Mouse (Mus musculus): ENCODE data around the gene Slc16a11. TPM values are rescaled to one million over a fixed set of nuclear protein-coding genes. Genes with fewer than 3 reads are reported as not detected.

Gene Slc16a11
- polyA plus RNA-seq, 1 experiment from 2014 or later: 1.2 TPM

DNA sequence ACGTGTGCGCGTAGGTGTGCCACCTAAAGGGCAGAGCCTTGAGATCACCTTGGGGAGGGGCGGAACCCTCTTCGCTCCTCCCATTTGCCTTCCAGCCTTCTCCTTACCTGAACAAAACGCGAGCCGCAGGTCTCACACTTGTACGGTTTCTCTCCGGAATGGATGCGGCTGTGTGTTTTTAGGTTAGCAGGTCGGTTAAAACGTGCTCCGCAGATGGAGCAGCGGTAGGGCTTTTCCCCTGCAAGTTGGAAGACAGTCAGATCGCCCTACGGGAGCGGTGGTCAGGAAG lies 14.0 kb downstream of the Slc16a11 start:
- no peak overlapping the region for H3K9ac ChIP-seq (ENCODE audit: low read length)
- H3K27ac ChIP-seq (ENCODE audit: low read depth): no peak overlapping the region
- 0 out of 2 replicates have a peak, but pooled peaks cover 13% of the 10 kb centered on the region for H3K4me1 ChIP-seq (replicated peaks; ENCODE audit: control insufficient read depth, insufficient read depth, low read length)
- 6% methylated on average over 18 of the region's 18 CpGs for WGBS
- no peaks in the 10 kb centered on the region for H3K36me3 ChIP-seq (ENCODE audit: control insufficient read depth, insufficient read depth, low read length)
- ATAC-seq (replicated peaks; ENCODE audit: low FRiP score, low TSS enrichment, low read depth): peak; percentile 49
- peak overlapping the region; percentile 50 for H3K4me2 ChIP-seq (ENCODE audit: low read length)
- H3K4me3 ChIP-seq (ENCODE audit: low read depth, low read length): peak overlapping the region; percentile 26
- peak; percentile 74 for DNase-seq (ENCODE audit: low spot score)
- peaks cover 57% of the 10 kb centered on the region for H3K27me3 ChIP-seq (replicated peaks; ENCODE audit: control insufficient read depth, insufficient read depth, low read length)
- no peaks in the 10 kb centered on the region for H3K9me3 ChIP-seq (ENCODE audit: control insufficient read depth, low read length)

DNA sequence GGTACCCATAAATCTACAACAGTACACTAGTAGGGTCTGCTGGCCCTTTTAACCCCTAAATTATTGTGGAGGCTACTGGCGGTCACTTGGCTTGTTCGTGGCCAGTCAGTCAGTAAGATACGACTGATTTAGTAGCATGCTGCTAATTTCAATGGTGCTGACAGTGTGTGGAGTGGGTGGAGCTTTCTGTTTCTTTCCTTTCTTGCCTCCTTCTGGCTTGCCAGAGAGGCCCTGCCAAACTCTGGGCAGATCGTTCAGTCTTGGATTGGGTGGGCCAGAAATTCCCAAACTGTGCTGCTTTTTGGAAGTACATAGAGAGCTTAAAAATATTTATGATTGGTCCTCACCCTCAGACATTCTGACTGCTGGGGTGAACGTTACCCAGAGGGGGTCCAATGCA lies 14.6 kb downstream of the Slc16a11 start:
- Histone ChIP-seq H3K9me3 (ENCODE audit: control insufficient read depth, low read length) (no peaks in the 10 kb centered on the region), H3K4me3 (ENCODE audit: low read depth, low read length) (peak overlapping the region; percentile 26), H3K36me3 (ENCODE audit: control insufficient read depth, insufficient read depth, low read length) (no peaks in the 10 kb centered on the region), H3K27ac (ENCODE audit: low read depth) (no peak overlapping the region), H3K9ac (ENCODE audit: low read length) (no peak overlapping the region), H3K27me3 (replicated peaks; ENCODE audit: control insufficient read depth, insufficient read depth, low read length) (peaks cover 57% of the 10 kb centered on the region), H3K4me1 (replicated peaks; ENCODE audit: control insufficient read depth, insufficient read depth, low read length) (0 out of 2 replicates have a peak, but pooled peaks cover 13% of the 10 kb centered on the region), H3K4me2 (ENCODE audit: low read length) (peak overlapping the region; percentile 50)
- ATAC-seq (replicated peaks; ENCODE audit: low FRiP score, low TSS enrichment, low read depth) (no peak), DNase-seq (ENCODE audit: low spot score) (no peak)
- 35% methylated on average over 5 of the region's 5 CpGs for WGBS

DNA sequence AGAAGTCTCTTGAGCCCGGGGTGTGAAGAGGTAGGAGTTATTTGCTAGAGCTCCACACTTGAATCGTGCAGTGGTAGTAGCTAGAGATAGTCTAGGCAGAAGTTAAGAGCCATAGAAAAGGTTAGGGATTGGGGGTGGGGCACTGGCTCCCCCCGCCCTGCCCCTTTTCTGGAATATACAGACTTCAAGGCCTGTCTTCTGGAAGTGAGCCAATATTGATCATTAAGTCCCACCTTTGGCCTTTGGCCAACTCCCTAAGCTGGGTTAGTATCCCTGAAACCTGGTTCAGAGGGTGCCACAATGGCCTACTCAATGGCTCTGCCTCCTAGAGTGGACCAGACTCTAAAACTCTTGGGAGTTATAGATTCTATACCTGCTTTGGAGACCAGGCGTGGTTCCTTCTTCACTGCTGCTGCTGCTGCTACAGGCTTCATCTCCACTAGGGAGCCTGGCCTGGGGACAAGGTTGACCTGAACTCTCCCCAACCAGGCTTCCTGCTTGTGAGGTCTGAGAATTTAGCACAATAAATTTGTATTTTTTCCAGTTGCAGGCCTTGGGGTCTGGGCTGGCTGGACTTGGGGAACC lies 15.2 kb downstream of the Slc16a11 start:
- Histone ChIP-seq H3K4me1 (replicated peaks; ENCODE audit: control insufficient read depth, insufficient read depth, low read length) (0 out of 2 replicates have a peak, but pooled peaks cover 18% of the 10 kb centered on the region), H3K27ac (ENCODE audit: low read depth) (no peak overlapping the region), H3K4me2 (ENCODE audit: low read length) (peak overlapping the region; percentile 50), H3K4me3 (ENCODE audit: low read depth, low read length) (peak overlapping the region; percentile 26; the same call in 1 of the 2 replicates), H3K36me3 (ENCODE audit: control insufficient read depth, insufficient read depth, low read length) (no peaks in the 10 kb centered on the region), H3K27me3 (replicated peaks; ENCODE audit: control insufficient read depth, insufficient read depth, low read length) (peaks cover 57% of the 10 kb centered on the region), H3K9ac (ENCODE audit: low read length) (no peak overlapping the region), H3K9me3 (ENCODE audit: control insufficient read depth, low read length) (no peaks in the 10 kb centered on the region)
- no peak for ATAC-seq (replicated peaks; ENCODE audit: low FRiP score, low TSS enrichment, low read depth)
- 82% methylated on average over 4 of the region's 4 CpGs for WGBS
- DNase-seq (ENCODE audit: low spot score): no peak

DNA sequence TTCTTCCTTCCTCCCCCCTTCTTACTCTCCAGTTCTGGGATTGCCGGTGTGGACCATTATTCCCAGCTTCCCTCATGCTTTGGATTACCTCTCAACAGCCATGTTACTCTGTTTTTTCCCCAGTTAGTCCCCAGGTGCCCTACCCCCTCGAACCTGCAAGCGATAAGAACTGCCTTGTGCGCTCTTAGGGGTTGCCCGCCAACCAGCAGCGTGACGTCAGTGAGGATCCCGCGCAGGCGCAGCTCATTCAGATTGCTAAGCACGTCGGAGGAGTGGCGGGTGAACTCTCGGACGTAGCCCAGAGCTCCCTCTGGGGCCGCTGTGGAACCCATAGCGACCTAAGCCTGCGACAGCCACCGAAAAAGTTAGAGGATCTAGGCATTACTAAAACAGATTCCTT lies 16.3 kb downstream of the Slc16a11 start:
- Histone ChIP-seq H3K9me3 (ENCODE audit: control insufficient read depth, low read length) (no peaks in the 10 kb centered on the region), H3K27ac (ENCODE audit: low read depth) (no peak overlapping the region), H3K27me3 (replicated peaks; ENCODE audit: control insufficient read depth, insufficient read depth, low read length) (peaks cover 57% of the 10 kb centered on the region), H3K9ac (ENCODE audit: low read length) (peak overlapping the region; percentile 41), H3K4me3 (ENCODE audit: low read depth, low read length) (peak overlapping the region; percentile 25), H3K36me3 (ENCODE audit: control insufficient read depth, insufficient read depth, low read length) (no peaks in the 10 kb centered on the region), H3K4me1 (replicated peaks; ENCODE audit: control insufficient read depth, insufficient read depth, low read length) (0 out of 2 replicates have a peak, but pooled peaks cover 21% of the 10 kb centered on the region), H3K4me2 (ENCODE audit: low read length) (peak overlapping the region; percentile 50)
- peak; percentile 88 for DNase-seq (ENCODE audit: low spot score)
- WGBS: under 1% methylated on average over 19 of the region's 19 CpGs
- ATAC-seq (replicated peaks; ENCODE audit: low FRiP score, low TSS enrichment, low read depth): peak; percentile 41; the same call in 1 of the 2 replicates

DNA sequence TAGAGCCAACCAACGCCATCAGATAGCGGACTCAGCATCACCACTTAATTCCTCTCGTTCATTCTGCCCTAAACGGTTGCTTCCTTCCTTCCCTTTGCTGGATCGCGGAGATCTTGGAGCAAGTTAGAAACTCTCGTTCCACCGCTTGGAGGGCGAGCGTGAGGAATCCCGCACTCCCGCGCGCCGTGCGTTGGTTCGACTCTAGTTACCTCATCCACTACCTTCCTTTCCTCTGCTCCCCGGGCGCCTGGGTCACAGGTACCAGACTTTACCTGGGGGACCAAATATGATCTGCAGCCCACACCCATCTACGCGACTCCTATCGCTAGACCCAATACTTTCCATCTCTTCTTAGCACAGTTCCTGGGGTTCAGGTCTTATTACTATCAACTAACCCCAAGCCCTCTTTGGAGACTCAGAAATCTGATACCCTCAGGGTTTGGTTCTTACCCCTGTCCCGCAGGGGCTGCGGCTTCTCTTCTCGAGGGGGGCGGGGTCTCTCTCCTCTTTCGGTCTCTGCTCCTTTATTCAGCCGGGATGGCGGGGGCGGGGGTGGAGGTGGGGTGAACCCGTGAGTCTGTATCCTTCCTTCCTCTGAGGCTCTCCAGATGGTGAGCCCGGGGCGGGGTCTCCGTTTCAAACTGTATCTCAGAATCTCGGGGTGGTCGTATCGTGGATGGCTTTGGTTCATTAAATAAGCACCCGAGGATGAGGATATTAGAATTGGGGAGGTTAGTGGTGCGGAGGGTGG lies 16.9 kb downstream of the Slc16a11 start, which contains the start of gene Bcl6b:
Bcl6b (minus strand) TSS at position 539 of the 751 bp plus-strand sequence.
- Histone ChIP-seq H3K4me1 (replicated peaks; ENCODE audit: control insufficient read depth, insufficient read depth, low read length) (0 out of 2 replicates have a peak, but pooled peaks cover 21% of the 10 kb centered on the region), H3K9me3 (ENCODE audit: control insufficient read depth, low read length) (no peaks in the 10 kb centered on the region), H3K36me3 (ENCODE audit: control insufficient read depth, insufficient read depth, low read length) (0 out of 2 replicates have a peak, but pooled peaks cover 1% of the 10 kb centered on the region), H3K9ac (ENCODE audit: low read length) (peak within 1 kb of the TSS; percentile 41), H3K27ac (ENCODE audit: low read depth) (peak within 1 kb of the TSS; percentile 62), H3K4me2 (ENCODE audit: low read length) (peak within 1 kb of the TSS; percentile 50), H3K4me3 (ENCODE audit: low read depth, low read length) (peak within 1 kb of the TSS; percentile 25), H3K27me3 (replicated peaks; ENCODE audit: control insufficient read depth, insufficient read depth, low read length) (peaks cover 57% of the 10 kb centered on the region)
- no peak for ATAC-seq (replicated peaks; ENCODE audit: low FRiP score, low TSS enrichment, low read depth)
- 3% methylated on average over 39 of the region's 39 CpGs for WGBS
- DNase-seq (ENCODE audit: low spot score): no peak

DNA sequence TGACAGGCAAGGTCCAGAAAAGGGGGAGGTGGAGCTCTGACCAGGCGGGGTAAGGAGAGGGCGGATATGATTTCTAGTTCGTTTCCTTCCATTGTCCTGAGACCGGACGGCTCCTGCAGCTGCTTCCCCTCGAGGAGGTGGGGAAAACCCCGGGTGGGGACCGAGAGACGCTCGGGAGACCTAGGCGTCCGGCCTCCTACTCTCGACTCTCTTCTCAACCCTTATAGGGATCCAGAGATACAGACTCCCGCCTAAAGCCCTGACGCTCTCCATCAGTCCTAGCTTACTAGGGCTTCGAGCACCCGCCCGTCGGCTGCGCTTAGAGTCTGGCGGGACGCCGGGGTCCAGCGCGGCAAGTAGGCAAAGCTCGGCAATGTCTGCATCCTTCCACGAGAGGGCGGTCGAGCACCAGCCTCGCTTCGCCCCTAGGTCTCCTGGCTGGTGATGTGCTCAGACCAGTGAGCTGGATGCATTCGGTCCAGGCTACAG lies 17.7 kb downstream of the Slc16a11 start:
- peak overlapping the region; percentile 62; the same call in 1 of the 2 replicates for H3K27ac ChIP-seq (ENCODE audit: low read depth)
- peak; percentile 92 for DNase-seq (ENCODE audit: low spot score)

DNA sequence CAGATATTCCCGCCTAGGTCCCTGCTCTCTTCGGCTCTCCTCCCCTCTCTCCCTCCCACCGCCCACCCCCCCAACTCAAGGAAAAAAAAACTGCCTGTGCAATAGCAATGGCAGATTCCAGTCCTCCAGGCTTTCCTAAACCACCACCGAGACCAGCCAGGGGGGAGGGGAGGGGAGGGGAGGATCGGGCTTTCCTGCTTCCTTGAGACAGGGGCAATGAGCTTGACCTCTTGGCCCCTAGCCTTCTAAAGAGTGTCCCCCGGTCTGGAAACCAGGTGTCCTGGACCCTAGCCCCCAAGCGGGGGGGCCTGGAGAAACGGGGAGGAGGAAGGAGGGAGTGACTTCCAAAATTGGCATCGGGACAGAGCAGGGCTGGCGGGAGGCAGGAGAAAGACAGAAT lies 20.0 kb downstream of the Slc16a11 start:
- whole genome bisulfite sequencing: 15% methylated on average over 8 of the region's 10 CpGs
- Histone ChIP-seq H3K27me3 (replicated peaks; ENCODE audit: control insufficient read depth, insufficient read depth, low read length) (peaks cover 26% of the 10 kb centered on the region), H3K36me3 (ENCODE audit: control insufficient read depth, insufficient read depth, low read length) (peaks cover 16% of the 10 kb centered on the region), H3K9ac (ENCODE audit: low read length) (peak overlapping the region; percentile 45), H3K4me2 (ENCODE audit: low read length) (peak overlapping the region; percentile 54), H3K9me3 (ENCODE audit: control insufficient read depth, low read length) (no peaks in the 10 kb centered on the region), H3K4me1 (replicated peaks; ENCODE audit: control insufficient read depth, insufficient read depth, low read length) (peaks cover 30% of the 10 kb centered on the region), H3K4me3 (ENCODE audit: low read depth, low read length) (peak overlapping the region; percentile 36), H3K27ac (ENCODE audit: low read depth) (no peak overlapping the region)
- DNase-seq (ENCODE audit: low spot score) (peak; percentile 71), ATAC-seq (replicated peaks; ENCODE audit: low FRiP score, low TSS enrichment, low read depth) (no peak)

More for the DNA sequence above, 17.7 kb downstream of the Slc16a11 start:
- Histone ChIP-seq H3K36me3 (ENCODE audit: control insufficient read depth, insufficient read depth, low read length) (peaks cover 9% of the 10 kb centered on the region), H3K9ac (ENCODE audit: low read length) (peak overlapping the region; percentile 16; the same call in 1 of the 2 replicates), H3K4me1 (replicated peaks; ENCODE audit: control insufficient read depth, insufficient read depth, low read length) (0 out of 2 replicates have a peak, but pooled peaks cover 21% of the 10 kb centered on the region), H3K27me3 (replicated peaks; ENCODE audit: control insufficient read depth, insufficient read depth, low read length) (peaks cover 49% of the 10 kb centered on the region), H3K9me3 (ENCODE audit: control insufficient read depth, low read length) (no peaks in the 10 kb centered on the region), H3K4me3 (ENCODE audit: low read depth, low read length) (peak overlapping the region; percentile 25), H3K4me2 (ENCODE audit: low read length) (peak overlapping the region; percentile 50)
- peak; percentile 40 for ATAC-seq (replicated peaks; ENCODE audit: low FRiP score, low TSS enrichment, low read depth)
- WGBS: 1% methylated on average over 32 of the region's 32 CpGs

DNA sequence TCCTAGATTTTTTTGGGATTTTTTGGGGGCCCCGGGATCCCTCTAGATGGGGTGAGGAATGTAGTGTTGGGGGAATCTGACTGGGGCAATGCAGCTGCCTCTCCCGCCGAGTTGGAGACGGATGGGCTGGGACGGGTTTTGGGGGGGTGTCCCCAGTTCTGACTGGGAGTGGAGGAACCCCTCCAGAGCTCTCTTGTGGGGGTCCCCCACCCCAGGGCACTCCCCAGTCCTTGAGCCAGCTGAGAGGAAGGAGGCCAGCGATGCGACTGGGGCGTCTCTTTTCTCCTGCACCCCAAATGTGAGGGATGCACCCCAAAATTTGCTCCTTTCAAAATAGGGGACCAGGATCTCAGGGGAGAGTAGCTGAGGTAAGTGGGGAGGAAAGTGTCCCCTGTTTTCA lies 20.5 kb downstream of the Slc16a11 start:
- ATAC-seq (replicated peaks; ENCODE audit: low FRiP score, low TSS enrichment, low read depth): no peak
- H3K4me1 ChIP-seq (replicated peaks; ENCODE audit: control insufficient read depth, insufficient read depth, low read length): peaks cover 30% of the 10 kb centered on the region
- H3K4me3 ChIP-seq (ENCODE audit: low read depth, low read length): peak overlapping the region; percentile 36; the same call in 1 of the 2 replicates
- H3K27me3 ChIP-seq (replicated peaks; ENCODE audit: control insufficient read depth, insufficient read depth, low read length): peaks cover 22% of the 10 kb centered on the region
- DNase-seq (ENCODE audit: low spot score): no peak
- WGBS: 39% methylated on average over 8 of the region's 8 CpGs
- H3K9ac ChIP-seq (ENCODE audit: low read length): peak overlapping the region; percentile 45; the same call in 1 of the 2 replicates
- H3K4me2 ChIP-seq (ENCODE audit: low read length): peak overlapping the region; percentile 54
- H3K9me3 ChIP-seq (ENCODE audit: control insufficient read depth, low read length): no peaks in the 10 kb centered on the region
- H3K27ac ChIP-seq (ENCODE audit: low read depth): no peak overlapping the region
- peaks cover 16% of the 10 kb centered on the region for H3K36me3 ChIP-seq (ENCODE audit: control insufficient read depth, insufficient read depth, low read length)
